Mouse (Mus musculus): ENCODE data around the gene Rai2. TPM values are rescaled to one million over a fixed set of nuclear protein-coding genes. Genes with fewer than 3 reads are reported as not detected.
"Not testable (repeated sequence)": the region's sequence is repeated elsewhere in the genome, so short reads cannot be mapped to it uniquely, and the experiment has no call there.

The Rai2 gene
- total and polyA plus RNA-seq, 3 experiments = 37.5 to 48.3 (median 40.3) TPM

DNA sequence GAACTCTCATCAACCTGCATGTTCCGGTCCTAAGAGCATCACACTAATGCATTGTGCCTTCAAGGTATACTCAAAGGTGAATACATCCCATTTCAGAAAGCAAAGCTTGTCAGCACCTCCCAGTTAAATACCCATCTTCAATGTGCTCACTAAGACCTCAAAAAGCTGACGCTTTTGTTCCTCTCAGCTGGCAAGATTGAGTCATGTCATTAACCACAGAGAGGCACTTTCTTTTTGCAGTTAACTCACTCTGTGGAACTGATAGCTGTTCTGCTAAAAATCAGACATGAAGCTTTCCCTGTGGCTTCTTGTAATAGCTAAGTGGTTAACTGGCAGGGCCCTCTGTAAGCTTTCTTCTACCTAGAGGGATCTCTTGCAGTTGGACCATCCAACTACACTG lies 36.6 kb downstream of the Rai2 start:
- no peak overlapping the region for H3K4me3 ChIP-seq
- WGBS = 76% methylated on average over 2 of the region's 2 CpGs
- H3K27me3 ChIP-seq (ENCODE audit: control insufficient read depth, insufficient read depth, low read length) = no peaks in the 10 kb centered on the region
- no peak for DNase-seq
- no peak overlapping the region for H3K9ac ChIP-seq (ENCODE audit: low read depth, low read length)
- TF ChIP-seq EP300 (IDR thresholded peaks at IDR 0.05; ENCODE audit: insufficient read depth, low read depth, low read length) = no peak
- no peak for TF ChIP-seq POLR2A (IDR thresholded peaks at IDR 0.05; ENCODE audit: insufficient read depth, low read depth, low read length)
- no peak for TF ChIP-seq CTCF (IDR thresholded peaks at IDR 0.05)
- intact Hi-C loops (cut with DNase I) = no loop called here
- H3K4me1 ChIP-seq (ENCODE audit: control insufficient read depth, insufficient read depth, low read length) = no peaks in the 10 kb centered on the region; the same call in 1 of the 2 replicates
- H3K79me2 ChIP-seq (replicated peaks; ENCODE audit: control insufficient read depth, insufficient read depth, low read length) = no peaks in the 10 kb centered on the region
- H3K36me3 ChIP-seq (ENCODE audit: control insufficient read depth, insufficient read depth, low read length) = no peaks in the 10 kb centered on the region
- H3K27ac ChIP-seq = no peak overlapping the region

DNA sequence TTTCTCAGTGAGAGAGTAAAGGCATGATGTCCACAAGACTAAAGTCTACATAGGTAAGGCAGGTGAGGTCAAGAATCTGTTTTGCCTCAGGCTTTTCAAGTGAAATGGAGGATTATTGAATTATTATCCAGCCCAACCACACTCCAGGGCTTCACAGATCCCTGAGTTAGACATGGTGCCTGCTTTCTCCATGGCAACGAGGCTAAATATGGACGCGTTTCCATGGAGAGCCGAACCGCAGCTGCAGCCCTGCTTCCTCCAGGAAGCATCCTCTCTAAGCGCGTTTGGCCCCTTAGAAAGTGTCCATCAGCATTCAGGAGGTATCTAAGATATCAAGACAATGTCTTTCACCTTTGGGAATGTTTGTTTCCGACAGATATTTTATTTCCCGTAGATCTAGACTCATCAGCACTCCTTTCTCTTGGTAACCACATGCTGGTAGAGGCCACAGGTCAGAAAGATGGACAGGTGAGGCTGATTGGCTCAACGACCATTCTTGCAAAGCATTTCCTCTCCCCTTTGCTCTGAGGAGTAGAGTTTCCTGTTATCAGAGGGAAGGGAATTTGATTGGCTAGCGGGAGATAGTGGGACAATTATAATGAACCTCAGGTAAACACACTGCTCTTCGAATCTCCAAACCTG lies 59.6 kb downstream of the Rai2 start:
- TF ChIP-seq EP300 (IDR thresholded peaks at IDR 0.05; ENCODE audit: insufficient read depth, low read depth, low read length) (no peak), POLR2A (IDR thresholded peaks at IDR 0.05; ENCODE audit: insufficient read depth, low read depth, low read length) (no peak), CTCF (IDR thresholded peaks at IDR 0.05) (no peak)
- intact Hi-C loops (cut with DNase I) = no loop called here
- no peaks in the 10 kb centered on the region for H3K79me2 ChIP-seq (replicated peaks; ENCODE audit: control insufficient read depth, insufficient read depth, low read length)
- H3K27ac ChIP-seq = no peak overlapping the region
- H3K27me3 ChIP-seq (ENCODE audit: control insufficient read depth, insufficient read depth, low read length) = no peaks in the 10 kb centered on the region
- H3K4me1 ChIP-seq (ENCODE audit: control insufficient read depth, insufficient read depth, low read length) = peaks cover 2% of the 10 kb centered on the region; the same call in 1 of the 2 replicates
- DNase-seq = no peak
- 61% methylated on average over 12 of the region's 12 CpGs for WGBS
- H3K4me3 ChIP-seq = no peak overlapping the region
- no peaks in the 10 kb centered on the region for H3K36me3 ChIP-seq (ENCODE audit: control insufficient read depth, insufficient read depth, low read length)
- no peak overlapping the region for H3K9ac ChIP-seq (ENCODE audit: low read depth, low read length)

DNA sequence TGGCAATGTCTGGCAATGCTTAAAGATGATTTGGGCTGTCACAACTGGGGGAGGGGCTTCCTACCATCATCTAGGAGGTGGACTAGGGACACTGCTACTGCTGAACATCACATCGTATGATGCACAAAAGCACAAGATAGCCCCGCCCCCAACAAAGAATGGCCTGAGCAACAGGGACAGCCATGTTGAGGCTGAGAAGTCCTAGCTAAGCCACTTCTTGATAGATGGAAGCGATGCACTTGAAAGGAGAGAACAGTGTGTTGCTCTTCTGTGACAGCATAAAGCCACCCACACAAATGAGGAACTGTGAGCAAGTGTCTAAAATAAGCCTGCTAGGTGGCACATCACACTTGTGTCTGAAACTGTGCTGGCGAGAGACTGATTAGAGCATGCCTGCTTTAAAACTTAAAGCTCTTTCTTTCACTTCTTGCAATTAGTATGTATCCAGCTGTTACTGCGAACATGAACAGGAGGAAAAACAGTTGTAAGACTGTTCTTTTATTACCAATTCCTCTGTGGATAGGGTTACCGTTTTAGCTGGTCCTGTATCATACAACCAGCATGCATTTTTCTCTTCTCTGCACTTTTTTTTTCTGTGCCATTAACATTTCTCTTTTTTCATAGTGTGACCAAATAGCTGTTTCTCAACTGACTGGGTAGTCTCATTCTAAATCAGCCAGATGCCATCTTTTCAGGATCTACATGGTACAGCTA lies 63.6 kb downstream of the Rai2 start:
- Histone ChIP-seq H3K4me1 (ENCODE audit: control insufficient read depth, insufficient read depth, low read length) (peaks cover 2% of the 10 kb centered on the region; the same call in 1 of the 2 replicates), H3K27me3 (ENCODE audit: control insufficient read depth, insufficient read depth, low read length) (no peaks in the 10 kb centered on the region), H3K9ac (ENCODE audit: low read depth, low read length) (no peak overlapping the region), H3K4me3 (no peak overlapping the region), H3K36me3 (ENCODE audit: control insufficient read depth, insufficient read depth, low read length) (no peaks in the 10 kb centered on the region), H3K27ac (no peak overlapping the region), H3K79me2 (replicated peaks; ENCODE audit: control insufficient read depth, insufficient read depth, low read length) (no peaks in the 10 kb centered on the region)
- no peak for TF ChIP-seq CTCF (IDR thresholded peaks at IDR 0.05)
- no peak for DNase-seq
- intact Hi-C loops (cut with DNase I) = loop anchor here (10.0 kb wide), 2 partner anchors 66 to 196 kb away; partner anchors contain the start of gene Rai2
- WGBS = 67% methylated on average over 6 of the region's 6 CpGs

- no peak for DNase-seq
These were observed 73.3 kb downstream of the Rai2 start for GRCm38 (mm10) chrX:161790182-161790581.

GRCm38 (mm10) chrX:161826186-161826585 lies 109.3 kb downstream of the Rai2 start:
- WGBS = 22% methylated on average over 2 of the region's 2 CpGs
- not testable (repeated sequence) for H3K9ac ChIP-seq (ENCODE audit: low read depth, low read length); H3K27ac ChIP-seq; H3K27me3 ChIP-seq (ENCODE audit: control insufficient read depth, insufficient read depth, low read length); H3K4me3 ChIP-seq; H3K36me3 ChIP-seq (ENCODE audit: control insufficient read depth, insufficient read depth, low read length); H3K79me2 ChIP-seq (replicated peaks; ENCODE audit: control insufficient read depth, insufficient read depth, low read length); DNase-seq; H3K4me1 ChIP-seq (ENCODE audit: control insufficient read depth, insufficient read depth, low read length)
- TF ChIP-seq CTCF (IDR thresholded peaks at IDR 0.05) = peak; percentile 80
- intact Hi-C loops (cut with DNase I) = loop anchor here (1.0 kb wide), 1 partner anchor 429 kb away; no protein-coding TSS in a partner anchor

More at GRCm38 (mm10) chrX:161790182-161790581, 73.3 kb downstream of the Rai2 start:
- H3K79me2 ChIP-seq (replicated peaks; ENCODE audit: control insufficient read depth, insufficient read depth, low read length) = no peaks in the 10 kb centered on the region
- H3K4me1 ChIP-seq (ENCODE audit: control insufficient read depth, insufficient read depth, low read length) = no peaks in the 10 kb centered on the region
- H3K4me3 ChIP-seq = no peak overlapping the region
- no peak overlapping the region for H3K9ac ChIP-seq (ENCODE audit: low read depth, low read length)
- no peak overlapping the region for H3K27ac ChIP-seq
- intact Hi-C loops (cut with DNase I) = loop anchor here (1.0 to 2.0 kb wide), 2 partner anchors 34 to 391 kb away; no protein-coding TSS in a partner anchor
- TF ChIP-seq EP300 (IDR thresholded peaks at IDR 0.05; ENCODE audit: insufficient read depth, low read depth, low read length) (no peak), CTCF (IDR thresholded peaks at IDR 0.05) (peak; percentile 69)
- H3K36me3 ChIP-seq (ENCODE audit: control insufficient read depth, insufficient read depth, low read length) = no peaks in the 10 kb centered on the region
- whole genome bisulfite sequencing = 19% methylated on average over 6 of the region's 6 CpGs
- no peaks in the 10 kb centered on the region for H3K27me3 ChIP-seq (ENCODE audit: control insufficient read depth, insufficient read depth, low read length)
